Mouse (Mus musculus) E14TG2a.4 (cell line): ENCODE results near the gene Zfp963.

Source experiments
- H3K27me3 ChIP-seq: 2 replicates; pipeline ENCODE4 v1.6.1; 2014; ENCODE audit warnings: low read length, control low read depth; ENCODE audit not compliant: insufficient read depth
- H3K36me3 ChIP-seq: 2 replicates; pipeline ENCODE4 v1.6.1; 2014; ENCODE audit warnings: low read length, control low read depth; ENCODE audit not compliant: insufficient read depth
- H3K4me1 ChIP-seq: replicated peaks from 2 replicates; pipeline ENCODE4 v1.6.1; 2014; ENCODE audit warnings: low read depth, low read length, control low read depth
- H3K4me3 ChIP-seq: replicated peaks from 2 replicates; pipeline ENCODE4 v1.5.1; 2014; ENCODE audit warnings: mild to moderate bottlenecking, low read length
- H3K9me3 ChIP-seq: 2 replicates; pipeline ENCODE4 v1.6.1; 2014; ENCODE audit warnings: low read length, control low read depth
- CTCF ChIP-seq: conservative IDR thresholded peaks from 2 replicates; pipeline ENCODE4 v1.5.1; 2014; ENCODE audit warnings: low read length
- NANOG ChIP-seq: IDR thresholded peaks from 2 replicates; pipeline ENCODE4 v1.6.1; 2014; ENCODE audit warnings: borderline replicate concordance, low read length, mixed read lengths
- POU5F1 ChIP-seq: IDR thresholded peaks from 2 replicates; pipeline ENCODE4 v1.6.1; 2014; ENCODE audit warnings: low read length, borderline replicate concordance

The Zfp963 gene

GRCm38 (mm10) chr8:69749544-69750454 lies at the start of gene Zfp963:
TSS of gene Zfp963 (minus strand) at chr8:69749970.
- Histone ChIP-seq H3K9me3 (no peaks in the 10 kb centered on the region), H3K27me3 (no peaks in the 10 kb centered on the region), H3K36me3 (no peaks in the 10 kb centered on the region), H3K4me1 (peaks cover 17% of the 10 kb centered on the region), H3K4me3 (peak within 1 kb of the TSS; percentile 90)
- TF ChIP-seq POU5F1 (no peak), NANOG (no peak), CTCF (no peak)

- Histone ChIP-seq H3K27me3 (no peaks in the 10 kb centered on the region), H3K9me3 (no peaks in the 10 kb centered on the region), H3K36me3 (peaks cover 100% of the 10 kb centered on the region), H3K4me1 (peaks cover 15% of the 10 kb centered on the region; the same call in 1 of the 2 replicates), H3K4me3 (no peak overlapping the region)
- TF ChIP-seq CTCF = no peak
- TF ChIP-seq NANOG = no peak
- TF ChIP-seq POU5F1 = no peak
These were observed 49.5 kb upstream of the Zfp963 start for GRCm38 (mm10) chr8:69799261-69799660.

- H3K27me3 ChIP-seq = no peaks in the 10 kb centered on the region
- no peak overlapping the region for H3K4me3 ChIP-seq
- H3K9me3 ChIP-seq = no peaks in the 10 kb centered on the region
- TF ChIP-seq CTCF (no peak), POU5F1 (no peak), NANOG (no peak)
- H3K4me1 ChIP-seq = peaks cover 24% of the 10 kb centered on the region
- peaks cover 100% of the 10 kb centered on the region for H3K36me3 ChIP-seq
These were observed 47.9 kb upstream of the Zfp963 start for GRCm38 (mm10) chr8:69797661-69798060.

- TF ChIP-seq POU5F1 (no peak), NANOG (no peak), CTCF (no peak)
- no peaks in the 10 kb centered on the region for H3K9me3 ChIP-seq
- no peak overlapping the region for H3K4me3 ChIP-seq
- H3K4me1 ChIP-seq = peaks cover 32% of the 10 kb centered on the region
- H3K27me3 ChIP-seq = no peaks in the 10 kb centered on the region
- peaks cover 98% of the 10 kb centered on the region for H3K36me3 ChIP-seq
These were observed 47.1 kb upstream of the Zfp963 start for GRCm38 (mm10) chr8:69796721-69797345.

- H3K27me3 ChIP-seq = no peaks in the 10 kb centered on the region
- no peaks in the 10 kb centered on the region for H3K9me3 ChIP-seq
- peaks cover 79% of the 10 kb centered on the region for H3K36me3 ChIP-seq
- no peak for TF ChIP-seq NANOG
- peaks cover 37% of the 10 kb centered on the region for H3K4me1 ChIP-seq
- H3K4me3 ChIP-seq = no peak overlapping the region
These were observed 45.1 kb upstream of the Zfp963 start for GRCm38 (mm10) chr8:69794901-69795300.

- TF ChIP-seq NANOG (no peak), CTCF (no peak), POU5F1 (no peak)
- Histone ChIP-seq H3K9me3 (no peaks in the 10 kb centered on the region), H3K4me1 (peaks cover 45% of the 10 kb centered on the region), H3K36me3 (peaks cover 71% of the 10 kb centered on the region), H3K4me3 (no peak overlapping the region), H3K27me3 (no peaks in the 10 kb centered on the region)
These were observed 44.3 kb upstream of the Zfp963 start for GRCm38 (mm10) chr8:69794096-69794495.

- no peak for TF ChIP-seq CTCF
- no peak for TF ChIP-seq NANOG
- no peak for TF ChIP-seq POU5F1
These were observed 43.9 kb upstream of the Zfp963 start for GRCm38 (mm10) chr8:69793666-69794065.

GRCm38 (mm10) chr8:69791415-69792068 lies 41.8 kb upstream of the Zfp963 start:
- Histone ChIP-seq H3K27me3 (no peaks in the 10 kb centered on the region), H3K9me3 (no peaks in the 10 kb centered on the region), H3K36me3 (peaks cover 45% of the 10 kb centered on the region), H3K4me3 (peak overlapping the region; percentile 96), H3K4me1 (peaks cover 41% of the 10 kb centered on the region)
- no peak for TF ChIP-seq CTCF
- no peak for TF ChIP-seq NANOG
- TF ChIP-seq POU5F1 = no peak

More at GRCm38 (mm10) chr8:69793666-69794065, 43.9 kb upstream of the Zfp963 start:
- Histone ChIP-seq H3K27me3 (no peaks in the 10 kb centered on the region), H3K4me3 (no peak overlapping the region), H3K9me3 (no peaks in the 10 kb centered on the region), H3K4me1 (peaks cover 47% of the 10 kb centered on the region), H3K36me3 (peaks cover 66% of the 10 kb centered on the region)
